Mouse (Mus musculus): ENCODE data around the gene Piga.

Piga gene

GRCm38 (mm10) chrX:164432682-164433081 is 13.1 kb downstream of the Piga start:
- no peak for DNase-seq (ENCODE audit: low read depth, low spot score)

- no peak for DNase-seq (ENCODE audit: low read depth, low spot score)
Observed at GRCm38 (mm10) chrX:164436709-164437108, 17.1 kb downstream of the Piga start, which contains the start of gene Asb11. Gene Asb11, plus strand, starts transcription at chrX:164436994.

GRCm38 (mm10) chrX:164439462-164439861 is 19.9 kb downstream of the Piga start:
- DNase-seq (ENCODE audit: low read depth, low spot score): no peak

- DNase-seq (ENCODE audit: low read depth, low spot score): no peak
Observed at GRCm38 (mm10) chrX:164440140-164440539, 20.6 kb downstream of the Piga start.

GRCm38 (mm10) chrX:164440703-164441102 is 21.1 kb downstream of the Piga start:
- no peak for DNase-seq (ENCODE audit: low read depth, low spot score)

GRCm38 (mm10) chrX:164441306-164441705 is 21.7 kb downstream of the Piga start:
- no peak for DNase-seq (ENCODE audit: low read depth, low spot score)

GRCm38 (mm10) chrX:164445601-164446000 is 26.0 kb downstream of the Piga start:
- no peak for DNase-seq (ENCODE audit: low read depth, low spot score)

GRCm38 (mm10) chrX:164446106-164446551 is 26.5 kb downstream of the Piga start:
- no peak for DNase-seq (ENCODE audit: low read depth, low spot score)

- DNase-seq (ENCODE audit: low read depth, low spot score): no peak
Observed at GRCm38 (mm10) chrX:164446835-164447681, 27.5 kb downstream of the Piga start.

GRCm38 (mm10) chrX:164447682-164448071 is 28.1 kb downstream of the Piga start:
- DNase-seq (ENCODE audit: low read depth, low spot score): no peak

GRCm38 (mm10) chrX:164449201-164449600 is 29.6 kb downstream of the Piga start:
- peak; percentile 28 for DNase-seq (ENCODE audit: low read depth, low spot score)

- no peak for DNase-seq (ENCODE audit: low read depth, low spot score)
Observed at GRCm38 (mm10) chrX:164459205-164459878, 39.8 kb downstream of the Piga start.
